Mouse (Mus musculus): ENCODE data around the gene Isl2. TPM values are rescaled to one million over a fixed set of nuclear protein-coding genes. Genes with fewer than 3 reads are reported as not detected.

Isl2 gene
- polyA plus RNA-seq, 1 experiment from 2014 or later: 0.18 TPM

- peaks cover 24% of the 10 kb centered on the region for H3K4me1 ChIP-seq (replicated peaks; ENCODE audit: control insufficient read depth, insufficient read depth, low read length)
- no peak for ATAC-seq
- no peak overlapping the region for H3K9ac ChIP-seq (replicated peaks; ENCODE audit: low read depth, low read length)
- 4% methylated on average over 1 of the region's 1 CpGs for WGBS
- H3K27me3 ChIP-seq (replicated peaks; ENCODE audit: control insufficient read depth, insufficient read depth, low read length): peaks cover 52% of the 10 kb centered on the region
- no peak overlapping the region for H3K4me2 ChIP-seq (ENCODE audit: low read length)
- no peaks in the 10 kb centered on the region for H3K36me3 ChIP-seq (ENCODE audit: control insufficient read depth, insufficient read depth)
- no peak overlapping the region for H3K27ac ChIP-seq (ENCODE audit: low read length)
- H3K9me3 ChIP-seq (ENCODE audit: control insufficient read depth, low read length): no peaks in the 10 kb centered on the region
- no peak overlapping the region for H3K4me3 ChIP-seq (replicated peaks; ENCODE audit: low read length)
Observed at GRCm38 (mm10) chr9:55539006-55539405, 534 bp downstream of the Isl2 start.

GRCm38 (mm10) chr9:55539661-55540390, 1.4 kb downstream of the Isl2 start:
- Histone ChIP-seq H3K36me3 (ENCODE audit: control insufficient read depth, insufficient read depth) (no peaks in the 10 kb centered on the region), H3K9ac (replicated peaks; ENCODE audit: low read depth, low read length) (no peak overlapping the region; the same call in 1 of the 2 replicates), H3K4me3 (replicated peaks; ENCODE audit: low read length) (peak overlapping the region; percentile 51), H3K4me1 (replicated peaks; ENCODE audit: control insufficient read depth, insufficient read depth, low read length) (peaks cover 28% of the 10 kb centered on the region), H3K4me2 (ENCODE audit: low read length) (peak overlapping the region; percentile 80), H3K27ac (ENCODE audit: low read length) (no peak overlapping the region), H3K9me3 (ENCODE audit: control insufficient read depth, low read length) (no peaks in the 10 kb centered on the region), H3K27me3 (replicated peaks; ENCODE audit: control insufficient read depth, insufficient read depth, low read length) (peaks cover 52% of the 10 kb centered on the region)
- 3% methylated on average over 31 of the region's 31 CpGs for WGBS
- ATAC-seq: no peak

GRCm38 (mm10) chr9:55540391-55540770, 1.9 kb downstream of the Isl2 start:
- ATAC-seq: no peak
- WGBS: 0% methylated on average over 12 of the region's 12 CpGs
- H3K9ac ChIP-seq (replicated peaks; ENCODE audit: low read depth, low read length): peak overlapping the region; percentile 48

GRCm38 (mm10) chr9:55540888-55541287, 2.4 kb downstream of the Isl2 start:
- ATAC-seq: peak; percentile 99
- Histone ChIP-seq H3K27ac (ENCODE audit: low read length) (no peak overlapping the region), H3K27me3 (replicated peaks; ENCODE audit: control insufficient read depth, insufficient read depth, low read length) (peaks cover 59% of the 10 kb centered on the region), H3K9ac (replicated peaks; ENCODE audit: low read depth, low read length) (peak overlapping the region; percentile 48), H3K4me3 (replicated peaks; ENCODE audit: low read length) (peak overlapping the region; percentile 51), H3K36me3 (ENCODE audit: control insufficient read depth, insufficient read depth) (no peaks in the 10 kb centered on the region), H3K4me2 (ENCODE audit: low read length) (peak overlapping the region; percentile 80), H3K4me1 (replicated peaks; ENCODE audit: control insufficient read depth, insufficient read depth, low read length) (peaks cover 36% of the 10 kb centered on the region), H3K9me3 (ENCODE audit: control insufficient read depth, low read length) (no peaks in the 10 kb centered on the region)
- WGBS: 0% methylated on average over 28 of the region's 28 CpGs

More at GRCm38 (mm10) chr9:55540391-55540770, 1.9 kb downstream of the Isl2 start:
- H3K9me3 ChIP-seq (ENCODE audit: control insufficient read depth, low read length): no peaks in the 10 kb centered on the region
- H3K4me2 ChIP-seq (ENCODE audit: low read length): peak overlapping the region; percentile 80
- H3K4me1 ChIP-seq (replicated peaks; ENCODE audit: control insufficient read depth, insufficient read depth, low read length): peaks cover 32% of the 10 kb centered on the region
- no peak overlapping the region for H3K27ac ChIP-seq (ENCODE audit: low read length)
- H3K27me3 ChIP-seq (replicated peaks; ENCODE audit: control insufficient read depth, insufficient read depth, low read length): peaks cover 56% of the 10 kb centered on the region
- H3K36me3 ChIP-seq (ENCODE audit: control insufficient read depth, insufficient read depth): no peaks in the 10 kb centered on the region
- H3K4me3 ChIP-seq (replicated peaks; ENCODE audit: low read length): peak overlapping the region; percentile 51

GRCm38 (mm10) chr9:55541681-55542365, 3.4 kb downstream of the Isl2 start:
- under 1% methylated on average over 59 of the region's 59 CpGs for WGBS
- H3K4me2 ChIP-seq (ENCODE audit: low read length): peak overlapping the region; percentile 80
- H3K36me3 ChIP-seq (ENCODE audit: control insufficient read depth, insufficient read depth): no peaks in the 10 kb centered on the region
- H3K27ac ChIP-seq (ENCODE audit: low read length): no peak overlapping the region
- peak overlapping the region; percentile 14 for H3K4me3 ChIP-seq (replicated peaks; ENCODE audit: low read length)
- no peak overlapping the region for H3K9ac ChIP-seq (replicated peaks; ENCODE audit: low read depth, low read length)
- no peaks in the 10 kb centered on the region for H3K9me3 ChIP-seq (ENCODE audit: control insufficient read depth, low read length)
- peaks cover 63% of the 10 kb centered on the region for H3K27me3 ChIP-seq (replicated peaks; ENCODE audit: control insufficient read depth, insufficient read depth, low read length)
- peaks cover 43% of the 10 kb centered on the region for H3K4me1 ChIP-seq (replicated peaks; ENCODE audit: control insufficient read depth, insufficient read depth, low read length)
- ATAC-seq: no peak

- WGBS: 2% methylated on average over 59 of the region's 59 CpGs
- Histone ChIP-seq H3K4me1 (replicated peaks; ENCODE audit: control insufficient read depth, insufficient read depth, low read length) (peaks cover 43% of the 10 kb centered on the region), H3K27ac (ENCODE audit: low read length) (no peak overlapping the region), H3K9me3 (ENCODE audit: control insufficient read depth, low read length) (no peaks in the 10 kb centered on the region), H3K36me3 (ENCODE audit: control insufficient read depth, insufficient read depth) (no peaks in the 10 kb centered on the region), H3K9ac (replicated peaks; ENCODE audit: low read depth, low read length) (0 out of 2 replicates have a peak overlapping the region, but pooled peaks have one; percentile 1), H3K4me3 (replicated peaks; ENCODE audit: low read length) (peak overlapping the region; percentile 14; the same call in 1 of the 2 replicates), H3K4me2 (ENCODE audit: low read length) (peak overlapping the region; percentile 80), H3K27me3 (replicated peaks; ENCODE audit: control insufficient read depth, insufficient read depth, low read length) (peaks cover 59% of the 10 kb centered on the region)
- ATAC-seq: no peak
Observed at GRCm38 (mm10) chr9:55542366-55543325, 4.2 kb downstream of the Isl2 start.

GRCm38 (mm10) chr9:55543336-55543702, 4.8 kb downstream of the Isl2 start:
- Histone ChIP-seq H3K4me2 (ENCODE audit: low read length) (no peak overlapping the region), H3K9ac (replicated peaks; ENCODE audit: low read depth, low read length) (no peak overlapping the region), H3K9me3 (ENCODE audit: control insufficient read depth, low read length) (no peaks in the 10 kb centered on the region), H3K4me1 (replicated peaks; ENCODE audit: control insufficient read depth, insufficient read depth, low read length) (peaks cover 43% of the 10 kb centered on the region), H3K36me3 (ENCODE audit: control insufficient read depth, insufficient read depth) (no peaks in the 10 kb centered on the region), H3K4me3 (replicated peaks; ENCODE audit: low read length) (no peak overlapping the region), H3K27ac (ENCODE audit: low read length) (no peak overlapping the region), H3K27me3 (replicated peaks; ENCODE audit: control insufficient read depth, insufficient read depth, low read length) (peaks cover 60% of the 10 kb centered on the region)
- 6% methylated on average over 8 of the region's 8 CpGs for WGBS
- ATAC-seq: no peak

GRCm38 (mm10) chr9:55543703-55544401, 5.4 kb downstream of the Isl2 start:
- H3K36me3 ChIP-seq (ENCODE audit: control insufficient read depth, insufficient read depth): no peaks in the 10 kb centered on the region
- H3K9ac ChIP-seq (replicated peaks; ENCODE audit: low read depth, low read length): no peak overlapping the region
- H3K9me3 ChIP-seq (ENCODE audit: control insufficient read depth, low read length): no peaks in the 10 kb centered on the region
- no peak overlapping the region for H3K4me3 ChIP-seq (replicated peaks; ENCODE audit: low read length)
- H3K27me3 ChIP-seq (replicated peaks; ENCODE audit: control insufficient read depth, insufficient read depth, low read length): peaks cover 60% of the 10 kb centered on the region
- H3K4me1 ChIP-seq (replicated peaks; ENCODE audit: control insufficient read depth, insufficient read depth, low read length): peaks cover 43% of the 10 kb centered on the region
- H3K27ac ChIP-seq (ENCODE audit: low read length): no peak overlapping the region
- under 1% methylated on average over 46 of the region's 46 CpGs for WGBS
- H3K4me2 ChIP-seq (ENCODE audit: low read length): peak overlapping the region; percentile 31
- no peak for ATAC-seq

All from forebrain, embryonic 16.5 days (tissue).